ENCODE assay signal across 31 mouse cellular contexts in genomic region chr3:6676382-6676781, GRCm38 (mm10). TPM values are rescaled to one million over a fixed set of nuclear protein-coding genes. Genes with fewer than 3 reads are reported as not detected.
DNase-seq lines count a peak whose midpoint lies in the region; ATAC-seq lines count a peak whose summit lies in the region.
"Had no signal": no experiment of that assay in that cellular context is flagged by ENCODE, and none has a peak within 500 bp of the region (broad histone marks: within the 10 kb centered on the region; RNA-seq: fewer than 3 reads in every experiment).

No protein-coding gene starts in this region.

- H3K4me3 ChIP-seq in forebrain, embryonic 16.5 days (replicated peaks; ENCODE audit: low read length) = no peak overlapping the region
- H3K4me3 ChIP-seq in forebrain, embryonic 14.5 days (ENCODE audit: low read depth, low read length) = no peak overlapping the region
- no peak overlapping the region for H3K4me3 ChIP-seq in hindbrain, embryonic 14.5 days (replicated peaks; ENCODE audit: low read length)
- H3K4me3 ChIP-seq in hindbrain, embryonic 16.5 days (ENCODE audit: low read length) = no peak overlapping the region
- no peak overlapping the region for H3K4me3 ChIP-seq in neural tube, embryonic 13.5 days
- no peak overlapping the region for H3K4me3 ChIP-seq in midbrain, embryonic 16.5 days (ENCODE audit: low read depth, low read length)
- H3K4me3 ChIP-seq: embryonic facial prominence, embryonic 10.5 days; embryonic facial prominence, embryonic 13.5 days; erythroblast, embryonic 14.5 days; forebrain, embryonic 12.5 days; gastrocnemius, adult 2 months had no signal

- no peaks in the 10 kb centered on the region for H3K9me3 ChIP-seq in forebrain, embryonic 16.5 days (ENCODE audit: control insufficient read depth, low read length)
- H3K9me3 ChIP-seq in forebrain, embryonic 14.5 days (replicated peaks; ENCODE audit: control insufficient read depth, low read length) = no peaks in the 10 kb centered on the region
- no peaks in the 10 kb centered on the region for H3K9me3 ChIP-seq in hindbrain, embryonic 14.5 days (ENCODE audit: control insufficient read depth, low read length)
- H3K9me3 ChIP-seq in hindbrain, embryonic 16.5 days (ENCODE audit: control insufficient read depth, low read length) = no peaks in the 10 kb centered on the region
- no peaks in the 10 kb centered on the region for H3K9me3 ChIP-seq in neural tube, embryonic 13.5 days
- H3K9me3 ChIP-seq in midbrain, embryonic 16.5 days (replicated peaks; ENCODE audit: control insufficient read depth, low read length, poor library complexity, severe bottlenecking) = no peaks in the 10 kb centered on the region
- H3K9me3 ChIP-seq: embryonic facial prominence, embryonic 10.5 days; embryonic facial prominence, embryonic 13.5 days; forebrain, embryonic 12.5 days; G1E had no signal

- H3K4me2 ChIP-seq in forebrain, embryonic 16.5 days (ENCODE audit: low read length) = no peak overlapping the region
- no peak overlapping the region for H3K4me2 ChIP-seq in forebrain, embryonic 14.5 days (ENCODE audit: low read length)
- no peak overlapping the region for H3K4me2 ChIP-seq in hindbrain, embryonic 14.5 days (replicated peaks)
- H3K4me2 ChIP-seq in hindbrain, embryonic 16.5 days (ENCODE audit: low read length) = no peak overlapping the region
- no peak overlapping the region for H3K4me2 ChIP-seq in neural tube, embryonic 13.5 days
- H3K4me2 ChIP-seq in midbrain, embryonic 16.5 days (ENCODE audit: low read length) = no peak overlapping the region
- H3K4me2 ChIP-seq: embryonic facial prominence, embryonic 13.5 days; forebrain, embryonic 12.5 days; heart, embryonic 11.5 days had no signal

- no peaks in the 10 kb centered on the region for H3K4me1 ChIP-seq in forebrain, embryonic 16.5 days (replicated peaks; ENCODE audit: control insufficient read depth, insufficient read depth, low read length)
- H3K4me1 ChIP-seq in forebrain, embryonic 14.5 days (ENCODE audit: control insufficient read depth, insufficient read depth, low read length) = no peaks in the 10 kb centered on the region
- H3K4me1 ChIP-seq in hindbrain, embryonic 14.5 days (replicated peaks; ENCODE audit: control insufficient read depth, insufficient read depth, low read length) = no peaks in the 10 kb centered on the region
- H3K4me1 ChIP-seq in hindbrain, embryonic 16.5 days (ENCODE audit: control insufficient read depth, insufficient read depth, low read depth, low read length) = no peaks in the 10 kb centered on the region
- no peaks in the 10 kb centered on the region for H3K4me1 ChIP-seq in neural tube, embryonic 13.5 days (replicated peaks)
- 0 out of 2 replicates have a peak, but pooled peaks cover 2% of the 10 kb centered on the region for H3K4me1 ChIP-seq in midbrain, embryonic 16.5 days (ENCODE audit: control insufficient read depth, insufficient read depth, low read length)
- H3K4me1 ChIP-seq: embryonic facial prominence, embryonic 10.5 days; embryonic facial prominence, embryonic 13.5 days; forebrain, embryonic 12.5 days had no signal

- H3K27ac ChIP-seq in forebrain, embryonic 16.5 days (ENCODE audit: low read length) = no peak overlapping the region
- H3K27ac ChIP-seq in forebrain, embryonic 14.5 days (ENCODE audit: low read depth, low read length) = no peak overlapping the region
- H3K27ac ChIP-seq in hindbrain, embryonic 14.5 days = peak overlapping the region; percentile 54; the same call in 1 of the 2 replicates
- no peak overlapping the region for H3K27ac ChIP-seq in hindbrain, embryonic 16.5 days (ENCODE audit: low read depth, low read length)
- no peak overlapping the region; the same call in 1 of the 2 replicates for H3K27ac ChIP-seq in neural tube, embryonic 13.5 days (replicated peaks)
- no peak overlapping the region for H3K27ac ChIP-seq in midbrain, embryonic 16.5 days (ENCODE audit: low read length)
- H3K27ac ChIP-seq: embryonic facial prominence, embryonic 10.5 days; embryonic facial prominence, embryonic 13.5 days; forebrain, embryonic 12.5 days; gastrocnemius, adult 2 months had no signal

- no peaks in the 10 kb centered on the region for H3K36me3 ChIP-seq in forebrain, embryonic 16.5 days (ENCODE audit: control insufficient read depth, insufficient read depth)
- H3K36me3 ChIP-seq in forebrain, embryonic 14.5 days (ENCODE audit: control insufficient read depth, insufficient read depth, low read length) = no peaks in the 10 kb centered on the region
- no peaks in the 10 kb centered on the region for H3K36me3 ChIP-seq in hindbrain, embryonic 14.5 days (replicated peaks; ENCODE audit: control insufficient read depth, insufficient read depth)
- H3K36me3 ChIP-seq in hindbrain, embryonic 16.5 days (ENCODE audit: control insufficient read depth, insufficient read depth, low read length) = no peaks in the 10 kb centered on the region
- H3K36me3 ChIP-seq in neural tube, embryonic 13.5 days = no peaks in the 10 kb centered on the region
- no peaks in the 10 kb centered on the region for H3K36me3 ChIP-seq in midbrain, embryonic 16.5 days (ENCODE audit: control insufficient read depth, insufficient read depth, low read length)
- H3K36me3 ChIP-seq: embryonic facial prominence, embryonic 10.5 days; embryonic facial prominence, embryonic 13.5 days; forebrain, embryonic 12.5 days; G1E had no signal

- H3K9ac ChIP-seq in forebrain, embryonic 16.5 days (replicated peaks; ENCODE audit: low read depth, low read length) = no peak overlapping the region
- no peak overlapping the region for H3K9ac ChIP-seq in forebrain, embryonic 14.5 days (ENCODE audit: low read length)
- H3K9ac ChIP-seq in hindbrain, embryonic 14.5 days = no peak overlapping the region
- H3K9ac ChIP-seq in hindbrain, embryonic 16.5 days (ENCODE audit: low read depth, low read length) = no peak overlapping the region
- H3K9ac ChIP-seq in neural tube, embryonic 13.5 days = no peak overlapping the region
- no peak overlapping the region for H3K9ac ChIP-seq in midbrain, embryonic 16.5 days (ENCODE audit: low read depth, low read length)
- H3K9ac ChIP-seq: embryonic facial prominence, embryonic 13.5 days; forebrain, embryonic 12.5 days; forebrain, postnatal 0 days had no signal

- no peak for DNase-seq in forebrain, embryonic 14.5 days (ENCODE audit: low spot score)
- DNase-seq in hindbrain, embryonic 14.5 days (ENCODE audit: low spot score) = no peak
- DNase-seq in neural tube, embryonic 10.5 days (ENCODE audit: extremely low spot score, low spot score) = no peak
- DNase-seq in retina, embryonic 14.5 days (ENCODE audit: low spot score) = no peak
- DNase-seq: adrenal gland, postnatal 10 days; adrenal gland, postnatal 36 days; cerebellum, adult 11 months; cerebellum, adult 2 months; cerebellum, adult 9-11 months; cerebellum, postnatal 25 days; embryo, embryonic 11 days; forebrain, postnatal 0 days; gastrocnemius, adult 2 months; gastrocnemius, postnatal 14 days; heart, adult 11 months had no signal

- peak; percentile 45; the same call in 1 of the 2 replicates for ATAC-seq in forebrain, embryonic 16.5 days
- ATAC-seq in forebrain, embryonic 14.5 days = no peak
- ATAC-seq in hindbrain, embryonic 14.5 days (ENCODE audit: low FRiP score) = 0 out of 2 replicates have a peak, but pooled peaks have one; percentile 37
- ATAC-seq in hindbrain, embryonic 16.5 days = no peak
- 0 out of 2 replicates have a peak, but pooled peaks have one; percentile 53 for ATAC-seq in neural tube, embryonic 13.5 days (ENCODE audit: low read depth)
- ATAC-seq in midbrain, embryonic 16.5 days = peak; percentile 75; the same call in 1 of the 2 replicates
- ATAC-seq: forebrain, postnatal 0 days; Patski had no signal

- H3K27me3 ChIP-seq in forebrain, embryonic 16.5 days (replicated peaks; ENCODE audit: control insufficient read depth, insufficient read depth, low read length) = no peaks in the 10 kb centered on the region
- H3K27me3 ChIP-seq in forebrain, embryonic 14.5 days (replicated peaks; ENCODE audit: control insufficient read depth, insufficient read depth, low read length) = no peaks in the 10 kb centered on the region
- H3K27me3 ChIP-seq in hindbrain, embryonic 14.5 days (ENCODE audit: control insufficient read depth, insufficient read depth, low read length) = no peaks in the 10 kb centered on the region
- no peaks in the 10 kb centered on the region for H3K27me3 ChIP-seq in hindbrain, embryonic 16.5 days (replicated peaks; ENCODE audit: control insufficient read depth, insufficient read depth, low read length)
- no peaks in the 10 kb centered on the region for H3K27me3 ChIP-seq in neural tube, embryonic 13.5 days
- no peaks in the 10 kb centered on the region for H3K27me3 ChIP-seq in midbrain, embryonic 16.5 days (ENCODE audit: control insufficient read depth, insufficient read depth, low read depth, low read length)
- H3K27me3 ChIP-seq: CH12.LX; embryonic facial prominence, embryonic 13.5 days; forebrain, embryonic 12.5 days; Patski had no signal

- 85% methylated on average over 4 of the region's 4 CpGs for WGBS in forebrain, embryonic 16.5 days
- 93% methylated on average over 4 of the region's 4 CpGs for WGBS in forebrain, embryonic 14.5 days
- WGBS in hindbrain, embryonic 14.5 days = 81% methylated on average over 4 of the region's 4 CpGs
- 72% methylated on average over 4 of the region's 4 CpGs for WGBS in hindbrain, embryonic 16.5 days
- WGBS in neural tube, embryonic 13.5 days = 78% methylated on average over 4 of the region's 4 CpGs
- WGBS in midbrain, embryonic 16.5 days = 68% methylated on average over 4 of the region's 4 CpGs

RNA-seq across cellular contexts. Expression of gene 1700008P02Rik, which starts 56.1 kb away (rescaled TPM):
- not detected in 2 replicates for polyA plus RNA-seq in forebrain, embryonic 16.5 days (2015; fragmentation: Nextera tagmentation; extraction: Ambion mirVana)
- polyA plus RNA-seq in forebrain, embryonic 14.5 days (2014; fragmentation: Nextera tagmentation; extraction: Ambion mirVana) = not detected in 2 replicates
- not detected in 2 replicates for polyA plus RNA-seq in hindbrain, embryonic 14.5 days (2014; fragmentation: Nextera tagmentation; extraction: Ambion mirVana)
- polyA plus RNA-seq in hindbrain, embryonic 16.5 days (2015; fragmentation: Nextera tagmentation; extraction: Ambion mirVana) = not detected in 2 replicates
- not detected in 2 replicates for polyA plus RNA-seq in neural tube, embryonic 13.5 days (2015; fragmentation: Nextera tagmentation; extraction: Ambion mirVana)
- polyA plus RNA-seq in midbrain, embryonic 16.5 days (2015; fragmentation: Nextera tagmentation; extraction: Ambion mirVana) = not detected in 2 replicates
- polyA plus RNA-seq: cerebellum, adult 2 months; embryonic facial prominence, embryonic 10.5 days; embryonic facial prominence, embryonic 13.5 days; erythroblast, embryonic 14.5 days; forebrain, embryonic 12.5 days; forebrain, postnatal 0 days; frontal cortex, adult 2 months; G1E; heart, embryonic 11.5 days; heart, embryonic 14.5 days; heart, postnatal 0 days; intestine, embryonic 14.5 days; Patski had no signal

Comparison
In these comparisons a context has a peak if more than half of its experiments do, and no peak if none do; other contexts are left out.
1. ATAC-seq: peak in forebrain, embryonic 16.5 days (single experiment), hindbrain, embryonic 14.5 days (single experiment), neural tube, embryonic 13.5 days (single experiment) and midbrain, embryonic 16.5 days (single experiment); none in forebrain, embryonic 14.5 days (single experiment) and hindbrain, embryonic 16.5 days (single experiment).